Mouse (Mus musculus): Measurements from ENCODE around the gene Atp5c1.

Atp5c1 gene

GRCm38 (mm10) chr2:10080310-10081010 lies at the start of gene Atp5c1, which contains the start of gene Kin:
Atp5c1 (minus strand) TSS chr2:10080510.
Kin (plus strand) TSS chr2:10080593.
- peak; percentile 99 for DNase-seq (ENCODE audit: low read depth)

GRCm38 (mm10) chr2:10128571-10128970 lies 48.3 kb upstream of the Atp5c1 start:
- DNase-seq (ENCODE audit: low read depth), result no peak

GRCm38 (mm10) chr2:10127471-10127870 lies 47.2 kb upstream of the Atp5c1 start:
- no peak for DNase-seq (ENCODE audit: low read depth)

DNA sequence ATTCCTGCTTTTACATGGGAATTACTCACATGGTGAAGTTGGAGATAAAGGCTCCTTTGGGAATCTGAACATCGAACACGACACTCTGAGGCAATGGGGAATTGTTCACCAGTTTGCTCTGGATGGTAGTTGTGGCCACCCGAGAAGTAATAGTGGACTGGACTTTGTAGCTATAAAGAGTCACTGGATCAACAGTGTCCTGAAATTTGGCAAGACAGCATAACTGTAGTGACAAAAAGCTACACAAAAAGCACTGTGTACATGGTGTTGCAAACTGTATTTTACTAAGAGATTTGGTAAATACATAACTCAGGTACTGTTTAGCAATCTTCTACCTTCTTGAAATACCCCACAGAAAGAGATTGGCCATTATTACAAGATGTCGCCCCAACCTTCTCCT lies 45.8 kb upstream of the Atp5c1 start:
- no peak for DNase-seq (ENCODE audit: low read depth)

DNA sequence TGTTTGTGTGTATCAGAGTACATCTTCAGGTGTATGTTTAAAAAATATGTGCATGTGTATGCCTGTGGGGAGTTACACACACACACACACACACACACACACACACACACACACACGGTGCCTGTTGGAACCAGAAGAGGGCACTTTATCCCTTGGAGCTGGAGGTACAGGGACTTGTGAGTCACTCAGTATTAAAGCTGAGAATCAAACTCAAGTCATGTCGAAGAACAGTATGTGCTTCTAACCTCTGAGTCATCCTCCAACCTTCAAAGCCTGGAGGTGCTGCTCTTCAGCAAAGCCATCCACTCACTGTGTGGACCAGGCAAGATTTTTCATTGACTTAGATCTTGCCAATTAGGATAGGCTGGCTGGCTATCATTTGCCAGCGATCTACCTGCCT lies 41.5 kb upstream of the Atp5c1 start:
- no peak for DNase-seq (ENCODE audit: low read depth)

DNA sequence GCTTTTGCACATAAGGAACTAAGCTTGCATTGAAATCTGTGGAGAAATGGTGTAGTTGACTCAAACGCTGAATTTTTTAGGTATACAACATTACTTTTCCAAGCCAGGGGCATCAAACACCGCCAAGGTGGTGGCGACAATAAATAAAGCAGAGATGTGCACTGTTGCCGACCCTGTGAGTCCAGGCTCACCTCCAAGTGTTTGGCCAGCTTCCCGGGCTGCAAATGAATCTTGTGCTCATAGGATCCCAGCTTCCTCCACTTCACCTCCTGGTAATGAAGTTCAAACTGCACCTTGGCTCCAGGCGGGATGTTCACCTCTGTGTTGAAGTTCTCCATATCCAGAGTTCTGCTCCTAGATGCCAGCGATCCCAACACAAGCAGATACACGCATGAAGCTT lies 39.0 kb upstream of the Atp5c1 start:
- DNase-seq (ENCODE audit: low read depth), result no peak

- DNase-seq (ENCODE audit: low read depth), result no peak
These were observed 38.4 kb upstream of the Atp5c1 start for GRCm38 (mm10) chr2:10118751-10119150.

GRCm38 (mm10) chr2:10108535-10109189 lies 28.4 kb upstream of the Atp5c1 start:
- no peak for DNase-seq (ENCODE audit: low read depth)

DNA sequence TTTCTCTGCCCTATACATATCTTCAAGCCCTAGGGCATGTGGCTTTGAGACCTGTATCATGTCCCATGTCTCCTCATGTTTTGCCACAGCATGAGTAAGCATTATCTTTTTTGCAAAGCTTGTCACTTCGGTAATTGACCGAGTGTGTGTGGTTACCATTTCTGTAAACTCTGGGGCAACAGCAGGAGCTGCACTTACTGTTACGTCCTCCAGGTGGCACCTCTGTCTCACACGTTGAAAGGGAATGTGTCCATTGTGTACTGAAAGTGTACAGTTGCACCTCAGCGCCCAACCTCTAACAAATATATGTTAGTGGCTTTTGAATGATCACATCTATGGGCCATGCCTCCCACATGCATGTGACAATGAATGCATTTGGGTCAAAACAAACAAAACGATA lies 20.9 kb upstream of the Atp5c1 start:
- peak; percentile 73 for DNase-seq (ENCODE audit: low read depth)

DNA sequence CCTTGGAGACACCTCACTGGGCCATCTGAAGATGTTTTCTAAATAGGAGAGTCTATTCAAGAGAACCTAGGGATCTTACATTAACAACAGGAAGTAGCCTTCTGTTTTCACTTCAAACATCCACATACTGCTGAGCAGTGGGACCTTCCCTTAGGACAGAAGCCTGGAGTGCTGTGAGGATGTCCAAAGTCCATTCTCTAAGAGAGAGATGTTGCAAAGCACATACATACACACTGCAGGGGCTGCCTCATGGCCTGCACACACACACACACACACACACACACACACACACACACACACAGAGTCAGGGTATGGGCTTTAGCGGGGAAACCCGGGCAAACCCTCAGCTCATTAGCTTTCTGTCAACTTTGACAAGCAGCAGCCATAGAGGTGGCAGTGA lies 20.2 kb upstream of the Atp5c1 start:
- DNase-seq (ENCODE audit: low read depth), result no peak

DNA sequence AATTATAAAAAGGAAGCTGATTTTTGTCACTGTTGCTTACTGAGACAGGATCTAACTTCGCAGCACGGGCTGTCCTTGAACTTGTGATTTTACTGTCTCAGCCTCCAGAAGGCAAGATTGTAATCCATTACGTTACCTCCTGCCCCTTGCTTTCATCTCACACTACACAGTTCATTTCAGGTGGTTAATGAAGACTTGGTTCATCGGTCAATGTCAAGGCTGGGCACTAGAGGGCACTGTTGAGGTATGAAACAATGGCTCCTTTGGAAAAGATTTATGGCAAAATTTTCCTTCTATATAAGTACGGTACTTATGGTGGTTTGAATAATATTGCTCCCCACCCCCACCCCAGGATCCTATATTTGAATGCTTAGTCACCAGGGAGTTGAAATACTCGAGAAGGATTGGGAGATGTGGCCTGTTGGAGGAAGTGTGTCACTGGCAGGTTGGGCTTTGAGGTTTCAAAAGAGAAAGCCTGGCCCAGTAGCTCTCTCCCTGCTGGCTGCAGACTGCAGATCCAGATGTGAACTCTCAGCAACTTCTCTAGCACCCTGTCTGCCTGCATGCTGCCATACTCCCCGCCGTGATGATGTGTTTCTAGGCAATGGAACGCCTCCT lies 18.4 kb upstream of the Atp5c1 start:
- peak; percentile 73 for DNase-seq (ENCODE audit: low read depth)

- DNase-seq (ENCODE audit: low read depth), result no peak
These were observed 14.2 kb upstream of the Atp5c1 start for GRCm38 (mm10) chr2:10094327-10095100.

GRCm38 (mm10) chr2:10087256-10087850 lies 7.0 kb upstream of the Atp5c1 start:
- DNase-seq (ENCODE audit: low read depth), result no peak

DNA sequence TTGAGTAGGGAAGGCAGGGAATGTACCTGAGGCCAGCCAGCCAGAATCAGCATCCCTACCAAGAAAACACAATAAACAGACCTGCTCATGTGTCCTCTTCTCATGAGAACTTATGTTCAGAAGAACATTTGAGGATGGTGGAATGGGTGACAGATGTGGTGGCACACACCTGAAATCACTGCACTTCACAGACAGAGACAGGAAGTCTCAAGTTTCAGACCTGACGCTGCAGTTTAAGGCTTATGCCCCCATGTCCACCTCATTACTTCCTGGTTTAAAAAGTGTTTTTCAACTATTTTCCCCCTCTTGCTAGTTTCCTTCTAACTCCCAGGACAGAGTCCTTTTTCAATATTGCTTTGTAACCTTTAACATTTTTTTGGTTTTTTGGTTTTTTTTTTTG lies 2.4 kb upstream of the Atp5c1 start:
- DNase-seq (ENCODE audit: low read depth), result peak; percentile 46

GRCm38 (mm10) chr2:10081453-10082080 lies 1.3 kb upstream of the Atp5c1 start:
- DNase-seq (ENCODE audit: low read depth), result peak; percentile 18

- DNase-seq (ENCODE audit: low read depth), result peak; percentile 76
These were observed 483 bp downstream of the Atp5c1 start for GRCm38 (mm10) chr2:10079745-10080309.

- DNase-seq (ENCODE audit: low read depth), result peak; percentile 25
These were observed 3.6 kb downstream of the Atp5c1 start for GRCm38 (mm10) chr2:10076675-10077074.

GRCm38 (mm10) chr2:10074470-10074869 lies 5.8 kb downstream of the Atp5c1 start:
- DNase-seq (ENCODE audit: low read depth), result no peak

GRCm38 (mm10) chr2:10071751-10072150 lies 8.6 kb downstream of the Atp5c1 start:
- DNase-seq (ENCODE audit: low read depth), result no peak

- DNase-seq (ENCODE audit: low read depth), result no peak
These were observed 21.5 kb downstream of the Atp5c1 start for GRCm38 (mm10) chr2:10058836-10059235.

DNA sequence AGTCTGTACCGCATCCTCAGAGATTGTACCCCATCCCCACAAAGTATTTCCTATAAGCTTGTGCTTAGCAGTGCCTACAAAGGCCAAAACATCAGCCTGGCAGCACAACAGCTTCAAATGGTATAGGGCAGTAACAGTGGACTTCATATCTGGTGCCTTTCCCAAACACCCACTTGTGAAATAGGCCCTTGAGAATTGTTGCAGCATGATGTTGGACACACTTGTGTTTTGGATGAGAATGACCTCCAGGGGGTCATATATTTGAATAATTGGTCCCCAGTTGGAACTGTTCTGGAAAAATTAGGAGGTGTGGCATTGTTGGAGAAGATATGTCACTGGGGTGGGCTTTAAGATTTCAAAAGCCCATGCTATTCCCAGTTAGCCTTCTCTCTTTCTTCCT lies 28.3 kb downstream of the Atp5c1 start:
- DNase-seq (ENCODE audit: low read depth), result no peak

Measured in induced T-regulatory cell, adult 2 months (primary cell).